Mouse (Mus musculus) CH12.LX (cell line): ENCODE measurements around the gene Gys2.
A peak's percentile ranks its signal among the peaks of the same experiment; 100 is the strongest.

Source experiments
- CTCF ChIP-seq, 2 experiments: IDR thresholded peaks in 1 of 2; conservative IDR thresholded peaks in 1 of 2; 2 replicates each; pipeline ENCODE4 v1.5.1; 2011 to 2012; ENCODE audit warnings: low read depth in 2 of 2, low read length in 2 of 2, improper control_type of control experiment in 1 of 2, inconsistent platforms in 1 of 2, mild to moderate bottlenecking in 1 of 2, moderate library complexity in 1 of 2
- KAT2A ChIP-seq: IDR thresholded peaks from 2 replicates; pipeline ENCODE4 v1.6.1; 2012; ENCODE audit warnings: low read length, improper control_type of control experiment, inconsistent platforms; ENCODE audit not compliant: insufficient replicate concordance
- MAX ChIP-seq: IDR thresholded peaks from 2 replicates; pipeline ENCODE4 v1.6.1; 2011; ENCODE audit warnings: low read length, improper control_type of control experiment
- NELFE ChIP-seq: IDR thresholded peaks from 2 replicates; pipeline ENCODE4 v1.6.1; 2011; ENCODE audit warnings: low read depth, low read length, improper control_type of control experiment
- POLR2A ChIP-seq: IDR thresholded peaks from 2 replicates; pipeline ENCODE4 v1.6.1; 2011; ENCODE audit warnings: low read depth, mild to moderate bottlenecking, improper control_type of control experiment, low read length
- TCF12 ChIP-seq: IDR thresholded peaks from 2 replicates; pipeline ENCODE4 v1.6.1; 2014; ENCODE audit warnings: low read depth, mild to moderate bottlenecking, inconsistent platforms, low read length, improper control_type of control experiment
- USF1 ChIP-seq: IDR thresholded peaks from 2 replicates; pipeline ENCODE4 v1.6.1; 2014; ENCODE audit warnings: low read depth, mild to moderate bottlenecking, inconsistent platforms, low read length, improper control_type of control experiment
- ZKSCAN1 ChIP-seq: IDR thresholded peaks from 2 replicates; pipeline ENCODE4 v1.6.1; 2012; ENCODE audit warnings: low read depth, inconsistent platforms, low read length, improper control_type of control experiment, borderline replicate concordance

DNA sequence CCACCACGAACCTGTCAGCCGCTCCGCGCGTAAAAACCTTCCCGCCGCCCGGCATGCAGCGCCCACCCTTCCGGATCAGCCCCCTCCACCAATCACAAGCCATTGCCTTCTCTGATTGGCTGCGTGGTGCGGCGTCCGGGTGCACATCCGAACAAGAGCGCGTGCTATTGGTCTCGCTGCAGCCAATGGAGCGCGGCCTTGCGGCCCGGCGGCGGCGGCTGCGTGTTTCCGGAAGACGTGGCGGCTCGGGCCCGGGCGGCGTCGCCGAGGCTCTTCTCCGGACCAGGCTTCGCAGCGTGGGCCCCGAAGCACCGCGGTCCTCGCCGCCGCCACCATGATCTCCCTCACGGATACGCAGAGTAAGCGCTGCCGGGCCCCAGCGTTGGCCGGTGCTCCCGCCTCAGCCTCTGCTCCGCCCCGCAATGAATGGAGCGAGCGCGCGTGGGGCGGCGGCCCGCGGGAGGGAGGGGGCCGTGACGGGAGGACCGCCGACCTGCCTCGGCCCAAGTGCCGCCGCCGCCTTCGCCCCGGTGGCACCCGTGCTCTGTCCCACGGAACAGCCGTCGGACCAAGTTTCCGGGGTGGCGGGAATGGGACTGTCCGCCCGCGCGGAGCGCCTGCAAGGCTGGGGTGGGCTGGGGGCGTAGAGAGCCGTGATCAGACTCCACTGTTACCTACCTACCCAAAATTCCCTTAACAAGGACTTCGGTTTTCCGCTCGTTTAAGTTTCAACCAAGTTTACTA, 85.7 kb downstream of the Gys2 start, which contains the start of the genes Recql and Golt1b:
- TF ChIP-seq NELFE, result peak; percentile 76
- TF ChIP-seq POLR2A, result peak; percentile 77
- TF ChIP-seq TCF12, result peak; percentile 75; the same call in 1 of the 2 replicates
- peak; percentile 93 for TF ChIP-seq KAT2A
- no peak for TF ChIP-seq ZKSCAN1
- TF ChIP-seq CTCF (conservative IDR thresholded peaks at IDR 0.05 in 1 of 2, IDR thresholded peaks at IDR 0.05 in 1 of 2; ENCODE audit: low read depth in 2 of 2, low read length in 2 of 2), result no peak
- TF ChIP-seq MAX, result peak; percentile 87
- TF ChIP-seq USF1, result no peak
